Mouse (Mus musculus) neural tube, embryonic 14.5 days (tissue): Measurements from ENCODE around the gene Crabp1. TPM values are rescaled to one million over a fixed set of nuclear protein-coding genes. Genes with fewer than 3 reads are reported as not detected.
A peak's percentile ranks its signal among the peaks of the same experiment; 100 is the strongest.

ENCODE experiments used
- ATAC-seq: fragments of 200-750 bp; cut with Nextera tagmentation; 2 replicates; pipeline ENCODE4 v1.8.0; 2017; ENCODE audit warnings: low read depth, mild to moderate bottlenecking, moderate TSS enrichment, moderate library complexity
- H3K27ac ChIP-seq: fragments of 300-500 bp; sonication (generic); 2 replicates; pipeline ENCODE4 v1.5.1; 2014; ENCODE audit warnings: low read depth, mild to moderate bottlenecking, control low read depth, low read length, moderate library complexity, mixed read lengths
- H3K27me3 ChIP-seq: fragments of 300-500 bp; sonication (generic); 2 replicates; pipeline ENCODE4 v1.6.1; 2014; ENCODE audit warnings: low read length; ENCODE audit not compliant: control insufficient read depth, insufficient read depth
- H3K36me3 ChIP-seq: fragments of 300-500 bp; sonication (generic); 2 replicates; pipeline ENCODE4 v1.6.1; 2014; ENCODE audit warnings: low read length, mixed read lengths; ENCODE audit not compliant: control insufficient read depth, insufficient read depth
- H3K4me1 ChIP-seq: fragments of 300-500 bp; sonication (generic); 2 replicates; pipeline ENCODE4 v1.6.1; 2014; ENCODE audit warnings: low read length; ENCODE audit not compliant: control insufficient read depth, insufficient read depth
- H3K4me2 ChIP-seq: fragments of 300-500 bp; sonication (generic); 2 replicates; pipeline ENCODE4 v1.6.1; 2014; ENCODE audit warnings: mild to moderate bottlenecking, low read depth, low read length, control low read depth
- H3K4me3 ChIP-seq: fragments of 300-500 bp; sonication (generic); 2 replicates; pipeline ENCODE4 v1.5.1; 2014; ENCODE audit warnings: low read depth, low read length, control low read depth, mixed read lengths
- H3K9ac ChIP-seq: fragments of 300-500 bp; sonication (generic); replicated peaks from 2 replicates; pipeline ENCODE4 v1.6.1; 2014; ENCODE audit warnings: low read depth, mild to moderate bottlenecking, control low read depth, low read length, mixed read lengths
- H3K9me3 ChIP-seq: fragments of 300-500 bp; sonication (generic); 2 replicates; pipeline ENCODE4 v1.6.1; 2016; ENCODE audit warnings: low read length; ENCODE audit not compliant: control insufficient read depth
- WGBS: fragments of 180-500 bp; shearing (Covaris S2); extraction: QIAGEN DNeasy Blood & Tissue Kit; methylation state at CpG from one replicate; pipeline ENCODE4 v1.1.7; 2014; 5-methylcytosine and 5-hydroxymethylcytosine counted together
- polyA plus RNA-seq: library from polyadenylated mRNA; unstranded; fragments of >200 nt; fragmentation: Nextera tagmentation; extraction: Ambion mirVana; gene quantifications from 2 replicates; pipeline ENCODE4 v1.2.1, GENCODE M21; 2014

The Crabp1 gene
- 589 and 733 TPM in 2 replicates for polyA plus RNA-seq

GRCm38 (mm10) chr9:54764561-54765217, at the start of gene Crabp1:
Crabp1 (plus strand) TSS chr9:54764748.
- Histone ChIP-seq H3K27me3 (peaks cover 10% of the 10 kb centered on the region), H3K4me3 (peak within 1 kb of the TSS; percentile 39), H3K9ac (peak within 1 kb of the TSS; percentile 34), H3K4me2 (peak within 1 kb of the TSS; percentile 76), H3K9me3 (no peaks in the 10 kb centered on the region), H3K36me3 (no peaks in the 10 kb centered on the region), H3K27ac (no peak within 1 kb of the TSS), H3K4me1 (peaks cover 18% of the 10 kb centered on the region)
- ATAC-seq, result peak; percentile 64; the same call in 1 of the 2 replicates
- under 1% methylated on average over 40 of the region's 45 CpGs for WGBS

- no peak overlapping the region for H3K27ac ChIP-seq
- H3K9ac ChIP-seq, result no peak overlapping the region
- H3K9me3 ChIP-seq, result no peaks in the 10 kb centered on the region
- ATAC-seq, result no peak
- no peaks in the 10 kb centered on the region for H3K4me1 ChIP-seq
- H3K4me2 ChIP-seq, result no peak overlapping the region
- 87% methylated on average over 3 of the region's 3 CpGs for WGBS
- peaks cover 23% of the 10 kb centered on the region for H3K36me3 ChIP-seq
- H3K4me3 ChIP-seq, result no peak overlapping the region
- no peaks in the 10 kb centered on the region for H3K27me3 ChIP-seq
These were observed 48.8 kb upstream of the Crabp1 start for GRCm38 (mm10) chr9:54715776-54716175.

DNA sequence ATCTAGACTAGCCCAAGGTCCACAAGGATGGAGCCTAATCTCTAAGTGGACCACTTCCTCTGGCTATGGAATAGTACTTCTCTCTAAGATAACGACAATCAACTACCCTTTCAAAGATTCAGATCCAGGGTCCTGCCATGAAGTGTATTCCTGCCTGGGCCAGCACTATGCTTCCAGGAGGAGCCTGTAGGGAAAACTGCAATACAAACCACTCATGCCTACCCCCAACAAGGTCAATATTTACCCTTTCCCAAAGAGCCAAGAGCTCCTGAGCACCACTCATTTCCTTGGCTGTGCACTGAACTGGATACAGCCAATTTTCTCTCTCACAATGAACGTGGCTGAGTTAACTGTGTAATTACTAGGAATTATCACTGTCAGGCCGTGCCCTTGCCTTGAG, 47.0 kb upstream of the Crabp1 start:
- Histone ChIP-seq H3K4me3 (no peak overlapping the region), H3K4me1 (no peaks in the 10 kb centered on the region), H3K4me2 (no peak overlapping the region), H3K27ac (no peak overlapping the region), H3K36me3 (peaks cover 24% of the 10 kb centered on the region), H3K9ac (no peak overlapping the region), H3K27me3 (no peaks in the 10 kb centered on the region), H3K9me3 (no peaks in the 10 kb centered on the region)
- ATAC-seq, result no peak
- 88% methylated on average over 3 of the region's 3 CpGs for WGBS

- Histone ChIP-seq H3K4me1 (no peaks in the 10 kb centered on the region), H3K27me3 (no peaks in the 10 kb centered on the region), H3K36me3 (peaks cover 38% of the 10 kb centered on the region), H3K4me2 (no peak overlapping the region), H3K27ac (no peak overlapping the region), H3K9me3 (no peaks in the 10 kb centered on the region), H3K9ac (no peak overlapping the region), H3K4me3 (no peak overlapping the region)
- 57% methylated on average over 7 of the region's 7 CpGs for WGBS
- no peak for ATAC-seq
These were observed 42.4 kb upstream of the Crabp1 start for GRCm38 (mm10) chr9:54722156-54722555.

DNA sequence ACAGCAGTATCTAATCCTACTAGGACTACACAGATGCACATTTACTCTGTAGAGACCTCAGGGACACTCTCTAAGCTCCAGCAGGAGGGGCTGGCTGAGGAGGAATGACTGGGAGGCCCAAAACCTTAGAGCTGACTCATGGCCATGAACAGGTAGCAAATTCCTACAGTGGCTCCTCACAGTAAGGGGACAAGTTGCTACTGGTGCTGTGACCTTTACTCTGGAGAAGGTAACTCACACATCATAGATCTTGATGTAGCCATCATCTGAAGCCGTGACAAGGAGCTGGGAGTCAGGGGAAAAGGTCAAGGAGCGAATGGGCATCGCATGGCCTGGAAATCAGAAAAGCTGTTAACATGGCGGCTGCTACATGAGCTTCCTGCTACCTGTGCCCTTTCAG, 42.0 kb upstream of the Crabp1 start:
- no peaks in the 10 kb centered on the region for H3K9me3 ChIP-seq
- WGBS, result 90% methylated on average over 4 of the region's 4 CpGs
- no peaks in the 10 kb centered on the region for H3K27me3 ChIP-seq
- H3K27ac ChIP-seq, result no peak overlapping the region
- ATAC-seq, result no peak
- H3K9ac ChIP-seq, result no peak overlapping the region
- no peaks in the 10 kb centered on the region for H3K4me1 ChIP-seq
- peaks cover 41% of the 10 kb centered on the region for H3K36me3 ChIP-seq
- H3K4me3 ChIP-seq, result no peak overlapping the region
- H3K4me2 ChIP-seq, result no peak overlapping the region

DNA sequence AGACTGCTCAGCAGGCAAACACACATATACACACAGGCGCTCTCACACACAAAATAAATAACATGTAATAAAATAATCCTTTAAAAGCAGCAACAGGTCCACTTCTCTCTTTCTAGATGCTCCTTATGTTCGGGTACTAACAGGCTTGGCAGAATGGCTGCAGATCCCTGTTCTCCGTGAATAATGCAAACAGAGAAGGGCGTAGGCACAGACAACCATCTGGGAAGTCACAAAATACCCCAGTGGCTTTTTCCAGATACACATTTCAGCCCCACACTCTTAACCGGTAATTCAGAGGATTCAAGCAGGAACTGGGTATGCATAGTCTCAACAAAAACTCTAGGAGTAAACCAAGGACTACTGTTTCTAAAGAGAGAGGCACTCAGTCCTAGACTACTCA, 38.2 kb upstream of the Crabp1 start:
- Histone ChIP-seq H3K36me3 (peaks cover 46% of the 10 kb centered on the region), H3K9me3 (no peaks in the 10 kb centered on the region), H3K27me3 (no peaks in the 10 kb centered on the region), H3K4me2 (no peak overlapping the region), H3K4me1 (no peaks in the 10 kb centered on the region), H3K4me3 (no peak overlapping the region), H3K9ac (no peak overlapping the region), H3K27ac (no peak overlapping the region)
- no peak for ATAC-seq
- 81% methylated on average over 5 of the region's 5 CpGs for WGBS

DNA sequence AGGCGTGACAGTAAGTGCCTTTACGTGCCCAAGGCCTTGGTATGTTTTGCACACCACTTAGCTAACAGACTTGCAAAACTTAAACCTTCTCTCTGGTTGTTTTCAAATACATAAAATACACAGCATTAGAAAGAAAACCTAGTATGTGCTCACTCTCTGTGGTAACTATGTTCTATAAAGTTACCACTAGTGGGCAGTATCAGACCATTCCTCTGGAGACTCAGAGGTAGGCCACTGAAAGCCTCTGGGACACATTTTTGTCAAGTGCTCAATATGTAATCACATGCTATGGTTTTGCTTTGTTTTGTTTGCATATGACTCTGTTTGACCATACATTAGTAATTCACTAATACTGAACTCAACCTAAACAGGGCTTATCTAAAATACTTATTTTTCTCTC, 32.4 kb upstream of the Crabp1 start:
- Histone ChIP-seq H3K9ac (no peak overlapping the region), H3K4me3 (no peak overlapping the region), H3K4me2 (no peak overlapping the region), H3K36me3 (peaks cover 16% of the 10 kb centered on the region), H3K27ac (no peak overlapping the region), H3K9me3 (no peaks in the 10 kb centered on the region), H3K27me3 (no peaks in the 10 kb centered on the region), H3K4me1 (peaks cover 5% of the 10 kb centered on the region)
- ATAC-seq, result no peak
- 89% methylated on average over 2 of the region's 2 CpGs for WGBS

- Histone ChIP-seq H3K4me3 (peak within 1 kb of the TSS; percentile 36), H3K4me2 (peak within 1 kb of the TSS; percentile 62), H3K4me1 (peaks cover 5% of the 10 kb centered on the region), H3K36me3 (0 out of 2 replicates have a peak, but pooled peaks cover 4% of the 10 kb centered on the region), H3K27me3 (no peaks in the 10 kb centered on the region), H3K9me3 (no peaks in the 10 kb centered on the region), H3K27ac (no peak within 1 kb of the TSS), H3K9ac (peak within 1 kb of the TSS; percentile 29)
- peak; percentile 95 for ATAC-seq
- 2% methylated on average over 32 of the region's 32 CpGs for WGBS
These were observed 30.5 kb upstream of the Crabp1 start, which contains the start of gene Wdr61 for GRCm38 (mm10) chr9:54733921-54734638. Wdr61 (minus strand) TSS chr9:54734519.

DNA sequence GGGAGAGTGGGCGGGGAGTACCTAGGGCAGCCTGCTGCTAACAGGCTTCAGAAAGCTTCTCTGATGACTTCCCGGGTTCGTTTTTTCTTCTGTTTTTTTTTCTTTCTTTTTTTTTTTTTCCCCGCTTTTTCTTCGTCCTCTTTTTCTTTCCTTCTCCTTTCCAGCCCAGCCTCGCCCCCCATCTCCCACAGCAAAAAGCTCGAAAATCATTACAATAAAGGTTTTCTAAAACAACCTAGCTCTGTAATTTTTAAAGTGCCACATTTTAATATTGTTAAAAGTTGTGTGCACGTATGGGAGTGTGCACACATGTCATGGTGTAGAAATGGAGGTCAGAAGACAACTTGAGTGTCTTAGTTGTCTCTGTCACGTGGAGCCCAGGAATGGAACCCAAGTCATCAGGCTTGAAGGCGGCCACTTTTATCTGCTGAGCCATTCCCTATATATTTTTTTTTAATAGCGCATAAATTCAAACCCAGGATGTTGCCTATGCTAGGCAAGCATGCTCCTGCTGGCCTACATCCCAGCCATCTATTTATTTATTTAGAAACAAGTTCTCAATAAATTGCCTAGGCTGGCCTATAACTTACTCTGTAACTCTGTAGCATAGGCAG, 29.8 kb upstream of the Crabp1 start:
- 24% methylated on average over 11 of the region's 11 CpGs for WGBS
- Histone ChIP-seq H3K27ac (no peak overlapping the region), H3K27me3 (no peaks in the 10 kb centered on the region), H3K9ac (no peak overlapping the region; the same call in 1 of the 2 replicates), H3K4me1 (peaks cover 5% of the 10 kb centered on the region), H3K4me3 (peak overlapping the region; percentile 36), H3K4me2 (peak overlapping the region; percentile 62), H3K9me3 (no peaks in the 10 kb centered on the region), H3K36me3 (no peaks in the 10 kb centered on the region)
- no peak for ATAC-seq
